Mouse (Mus musculus) hindbrain, embryonic 10.5 days (tissue): ENCODE measurements around the gene Slc9a2. TPM values are rescaled to one million over a fixed set of nuclear protein-coding genes. Genes with fewer than 3 reads are reported as not detected.
A peak's percentile ranks its signal among the peaks of the same experiment; 100 is the strongest.

ENCODE experiments used
- DNase-seq: peaks from one replicate; pipeline ENCODE4 v3.0.0-alpha.2; 2017; ENCODE audit warnings: low spot score
- H3K27ac ChIP-seq: fragments of 300-500 bp; sonication (generic); 2 replicates; pipeline ENCODE4 v1.5.1; 2016; ENCODE audit warnings: mild to moderate bottlenecking, moderate library complexity
- H3K27me3 ChIP-seq: fragments of 300-500 bp; sonication (generic); 2 replicates; pipeline ENCODE4 v1.6.1; 2016; ENCODE audit warnings: mild to moderate bottlenecking; ENCODE audit not compliant: poor library complexity, insufficient read depth, severe bottlenecking
- H3K36me3 ChIP-seq: fragments of 300-500 bp; sonication (generic); 2 replicates; pipeline ENCODE4 v1.6.1; 2016; ENCODE audit warnings: mild to moderate bottlenecking, moderate library complexity
- H3K4me1 ChIP-seq: fragments of 300-500 bp; sonication (generic); replicated peaks from 2 replicates; pipeline ENCODE4 v1.6.1; 2016; ENCODE audit warnings: mild to moderate bottlenecking
- H3K4me3 ChIP-seq: fragments of 300-500 bp; sonication (generic); 2 replicates; pipeline ENCODE4 v1.5.1; 2016; ENCODE audit warnings: mild to moderate bottlenecking, moderate library complexity
- H3K9me3 ChIP-seq: fragments of 300-500 bp; sonication (generic); 2 replicates; pipeline ENCODE4 v1.6.1; 2016; ENCODE audit warnings: mild to moderate bottlenecking, moderate library complexity
- WGBS: fragments of 180-500 bp; shearing (Covaris S2); methylation state at CpG from one replicate; pipeline ENCODE4 v1.1.7; 2016; 5-methylcytosine and 5-hydroxymethylcytosine counted together
- polyA plus RNA-seq: library from polyadenylated mRNA; unstranded; fragments of >200 nt; fragmentation: Nextera tagmentation; extraction: Ambion mirVana; gene quantifications from 2 replicates; pipeline ENCODE4 v1.2.1, GENCODE M21; 2016

Slc9a2 gene
- polyA plus RNA-seq, 1 experiment from 2014 or later: 0.04 TPM

GRCm38 (mm10) chr1:40800908-40801307 is 120.5 kb downstream of the Slc9a2 start:
- H3K4me3 ChIP-seq: no peak overlapping the region
- no peaks in the 10 kb centered on the region for H3K27me3 ChIP-seq
- DNase-seq: no peak
- H3K36me3 ChIP-seq: no peaks in the 10 kb centered on the region
- WGBS: 88% methylated on average over 5 of the region's 5 CpGs
- H3K9me3 ChIP-seq: no peaks in the 10 kb centered on the region
- H3K27ac ChIP-seq: no peak overlapping the region
- no peaks in the 10 kb centered on the region for H3K4me1 ChIP-seq

GRCm38 (mm10) chr1:40802759-40803158 is 122.4 kb downstream of the Slc9a2 start:
- Histone ChIP-seq H3K4me1 (no peaks in the 10 kb centered on the region), H3K27me3 (no peaks in the 10 kb centered on the region), H3K4me3 (no peak overlapping the region), H3K36me3 (no peaks in the 10 kb centered on the region), H3K9me3 (no peaks in the 10 kb centered on the region), H3K27ac (no peak overlapping the region)
- peak; percentile 39 for DNase-seq
- 26% methylated on average over 3 of the region's 3 CpGs for WGBS

GRCm38 (mm10) chr1:40804118-40804517 is 123.7 kb downstream of the Slc9a2 start:
- Histone ChIP-seq H3K36me3 (no peaks in the 10 kb centered on the region), H3K4me1 (no peaks in the 10 kb centered on the region), H3K9me3 (no peaks in the 10 kb centered on the region), H3K27me3 (no peaks in the 10 kb centered on the region), H3K4me3 (no peak overlapping the region), H3K27ac (no peak overlapping the region)
- no peak for DNase-seq
- WGBS: 83% methylated on average over 12 of the region's 12 CpGs

GRCm38 (mm10) chr1:40805351-40805750 is 125.0 kb downstream of the Slc9a2 start, which contains the start of gene Tmem182:
Tmem182 (plus strand) TSS chr1:40805601.
- Histone ChIP-seq H3K27ac (no peak within 1 kb of the TSS), H3K36me3 (no peaks in the 10 kb centered on the region), H3K9me3 (no peaks in the 10 kb centered on the region), H3K27me3 (no peaks in the 10 kb centered on the region), H3K4me1 (no peaks in the 10 kb centered on the region), H3K4me3 (no peak within 1 kb of the TSS)
- DNase-seq: no peak
- 77% methylated on average over 9 of the region's 9 CpGs for WGBS

GRCm38 (mm10) chr1:40805891-40806290 is 125.5 kb downstream of the Slc9a2 start:
- H3K27ac ChIP-seq: no peak overlapping the region
- no peaks in the 10 kb centered on the region for H3K4me1 ChIP-seq
- DNase-seq: no peak
- no peak overlapping the region for H3K4me3 ChIP-seq
- H3K27me3 ChIP-seq: no peaks in the 10 kb centered on the region
- H3K36me3 ChIP-seq: no peaks in the 10 kb centered on the region
- no peaks in the 10 kb centered on the region for H3K9me3 ChIP-seq
- 94% methylated on average over 11 of the region's 11 CpGs for WGBS

- Histone ChIP-seq H3K4me3 (no peak overlapping the region), H3K27me3 (no peaks in the 10 kb centered on the region), H3K27ac (no peak overlapping the region), H3K9me3 (no peaks in the 10 kb centered on the region), H3K4me1 (no peaks in the 10 kb centered on the region), H3K36me3 (no peaks in the 10 kb centered on the region)
- no peak for DNase-seq
- WGBS: 86% methylated on average over 3 of the region's 3 CpGs
Observed at GRCm38 (mm10) chr1:40808643-40809042, 128.3 kb downstream of the Slc9a2 start.

GRCm38 (mm10) chr1:40815071-40815845 is 134.9 kb downstream of the Slc9a2 start:
- Histone ChIP-seq H3K9me3 (no peaks in the 10 kb centered on the region), H3K27me3 (no peaks in the 10 kb centered on the region), H3K27ac (no peak overlapping the region), H3K36me3 (no peaks in the 10 kb centered on the region), H3K4me1 (no peaks in the 10 kb centered on the region), H3K4me3 (no peak overlapping the region)
- no peak for DNase-seq
- 70% methylated on average over 16 of the region's 16 CpGs for WGBS

Other genes with a start within 250 kb of the Slc9a2 start
- not detected in 2 replicates for gene Il18r1, start 215.0 kb upstream of the Slc9a2 start, polyA plus RNA-seq
- gene Il18rap, start 165.2 kb upstream of the Slc9a2 start, polyA plus RNA-seq: 0.15 and 0.21 TPM in 2 replicates
- not detected in 2 replicates for gene Slc9a4, start 100.5 kb upstream of the Slc9a2 start, polyA plus RNA-seq
- 3.1 and 3.3 TPM in 2 replicates for gene Mfsd9, start 110.1 kb downstream of the Slc9a2 start, polyA plus RNA-seq
- gene Tmem182, start 125.0 kb downstream of the Slc9a2 start, polyA plus RNA-seq: not detected in 2 replicates